Mouse (Mus musculus): ENCODE measurements at regions not wholly inside any gene's neighbourhood (a gene's known extent, or its start where the extent isn't known, plus 50 kb on each side); places are given as distances from the start of the nearest gene placed in this dataset.

- no peak for ATAC-seq (ENCODE audit: low FRiP score, low TSS enrichment)
- H3K9ac ChIP-seq (ENCODE audit: low read depth, low read length) = no peak overlapping the region
- H3K27me3 ChIP-seq (ENCODE audit: control insufficient read depth, insufficient read depth, low read length) = no peaks in the 10 kb centered on the region
- 51% methylated on average over 5 of the region's 5 CpGs for WGBS
- H3K4me1 ChIP-seq (ENCODE audit: control insufficient read depth, insufficient read depth, low read length) = no peaks in the 10 kb centered on the region
- H3K4me3 ChIP-seq (ENCODE audit: low read length) = no peak overlapping the region
- no peak overlapping the region for H3K4me2 ChIP-seq (replicated peaks; ENCODE audit: low read depth, low read length)
- no peaks in the 10 kb centered on the region for H3K36me3 ChIP-seq (ENCODE audit: control insufficient read depth, insufficient read depth, low read length)
- H3K9me3 ChIP-seq (ENCODE audit: control insufficient read depth, low read length) = no peaks in the 10 kb centered on the region
- no peak overlapping the region for H3K27ac ChIP-seq (ENCODE audit: low read depth, low read length)
These were observed 263.8 kb downstream of the Pik3r1 start for GRCm38 (mm10) chr13:101504241-101504640.

GRCm38 (mm10) chr13:101501845-101502284, 266.2 kb downstream of the Pik3r1 start:
- no peak overlapping the region for H3K9ac ChIP-seq (ENCODE audit: low read depth, low read length)
- H3K9me3 ChIP-seq (ENCODE audit: control insufficient read depth, low read length) = no peaks in the 10 kb centered on the region
- no peak overlapping the region for H3K27ac ChIP-seq (ENCODE audit: low read depth, low read length)
- H3K36me3 ChIP-seq (ENCODE audit: control insufficient read depth, insufficient read depth, low read length) = no peaks in the 10 kb centered on the region
- no peak overlapping the region for H3K4me3 ChIP-seq (ENCODE audit: low read length)
- H3K27me3 ChIP-seq (ENCODE audit: control insufficient read depth, insufficient read depth, low read length) = no peaks in the 10 kb centered on the region
- no peak overlapping the region for H3K4me2 ChIP-seq (replicated peaks; ENCODE audit: low read depth, low read length)
- WGBS = 66% methylated on average over 5 of the region's 5 CpGs
- H3K4me1 ChIP-seq (ENCODE audit: control insufficient read depth, insufficient read depth, low read length) = no peaks in the 10 kb centered on the region
- ATAC-seq (ENCODE audit: low FRiP score, low TSS enrichment) = no peak

- Histone ChIP-seq H3K9ac (ENCODE audit: low read depth, low read length) (no peak overlapping the region), H3K9me3 (ENCODE audit: control insufficient read depth, low read length) (no peaks in the 10 kb centered on the region), H3K4me2 (replicated peaks; ENCODE audit: low read depth, low read length) (no peak overlapping the region), H3K36me3 (ENCODE audit: control insufficient read depth, insufficient read depth, low read length) (no peaks in the 10 kb centered on the region), H3K27me3 (ENCODE audit: control insufficient read depth, insufficient read depth, low read length) (no peaks in the 10 kb centered on the region), H3K27ac (ENCODE audit: low read depth, low read length) (no peak overlapping the region), H3K4me1 (ENCODE audit: control insufficient read depth, insufficient read depth, low read length) (no peaks in the 10 kb centered on the region), H3K4me3 (ENCODE audit: low read length) (no peak overlapping the region)
- ATAC-seq (ENCODE audit: low FRiP score, low TSS enrichment) = no peak
- 93% methylated on average over 3 of the region's 3 CpGs for WGBS
These were observed 267.0 kb downstream of the Pik3r1 start for GRCm38 (mm10) chr13:101501061-101501460.

- H3K4me1 ChIP-seq (ENCODE audit: control insufficient read depth, insufficient read depth, low read length) = no peaks in the 10 kb centered on the region
- no peak overlapping the region for H3K4me3 ChIP-seq (ENCODE audit: low read length)
- H3K27me3 ChIP-seq (ENCODE audit: control insufficient read depth, insufficient read depth, low read length) = no peaks in the 10 kb centered on the region
- H3K9ac ChIP-seq (ENCODE audit: low read depth, low read length) = no peak overlapping the region
- no peaks in the 10 kb centered on the region for H3K9me3 ChIP-seq (ENCODE audit: control insufficient read depth, low read length)
- H3K4me2 ChIP-seq (replicated peaks; ENCODE audit: low read depth, low read length) = no peak overlapping the region
- WGBS = 65% methylated on average over 3 of the region's 3 CpGs
- H3K36me3 ChIP-seq (ENCODE audit: control insufficient read depth, insufficient read depth, low read length) = no peaks in the 10 kb centered on the region
- no peak overlapping the region for H3K27ac ChIP-seq (ENCODE audit: low read depth, low read length)
- ATAC-seq (ENCODE audit: low FRiP score, low TSS enrichment) = no peak
These were observed 276.2 kb downstream of the Pik3r1 start for GRCm38 (mm10) chr13:101491835-101492234.

DNA sequence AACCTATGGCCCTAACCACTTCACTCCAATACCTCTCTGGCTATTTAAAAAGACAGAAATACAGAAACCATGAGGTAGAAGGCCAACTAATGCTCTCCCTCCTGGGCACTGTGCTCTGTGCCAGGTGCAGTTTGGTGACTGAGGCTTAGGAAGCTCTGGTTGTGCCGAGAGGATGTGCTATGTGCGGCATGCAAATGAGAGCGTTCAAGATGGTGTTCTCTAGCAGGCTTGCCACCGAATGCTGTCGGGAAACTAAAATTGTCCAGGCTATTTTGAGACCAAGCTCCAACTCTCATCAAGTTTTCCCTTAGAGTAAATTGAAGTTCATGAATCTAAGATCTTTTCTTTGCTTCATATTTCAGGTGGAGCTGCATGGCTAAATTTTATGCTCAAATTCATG, 277.1 kb downstream of the Pik3r1 start:
- no peaks in the 10 kb centered on the region for H3K27me3 ChIP-seq (ENCODE audit: control insufficient read depth, insufficient read depth, low read length)
- 83% methylated on average over 5 of the region's 5 CpGs for WGBS
- ATAC-seq (ENCODE audit: low FRiP score, low TSS enrichment) = no peak
- no peak overlapping the region for H3K9ac ChIP-seq (ENCODE audit: low read depth, low read length)
- no peak overlapping the region for H3K4me2 ChIP-seq (replicated peaks; ENCODE audit: low read depth, low read length)
- no peak overlapping the region for H3K27ac ChIP-seq (ENCODE audit: low read depth, low read length)
- no peaks in the 10 kb centered on the region for H3K4me1 ChIP-seq (ENCODE audit: control insufficient read depth, insufficient read depth, low read length)
- no peak overlapping the region for H3K4me3 ChIP-seq (ENCODE audit: low read length)
- H3K9me3 ChIP-seq (ENCODE audit: control insufficient read depth, low read length) = no peaks in the 10 kb centered on the region
- no peaks in the 10 kb centered on the region for H3K36me3 ChIP-seq (ENCODE audit: control insufficient read depth, insufficient read depth, low read length)

- no peak overlapping the region for H3K4me3 ChIP-seq (ENCODE audit: low read length)
- H3K4me2 ChIP-seq (replicated peaks; ENCODE audit: low read depth, low read length) = no peak overlapping the region
- H3K27me3 ChIP-seq (ENCODE audit: control insufficient read depth, insufficient read depth, low read length) = no peaks in the 10 kb centered on the region
- no peaks in the 10 kb centered on the region for H3K36me3 ChIP-seq (ENCODE audit: control insufficient read depth, insufficient read depth, low read length)
- no peak for ATAC-seq (ENCODE audit: low FRiP score, low TSS enrichment)
- no peak overlapping the region for H3K9ac ChIP-seq (ENCODE audit: low read depth, low read length)
- H3K4me1 ChIP-seq (ENCODE audit: control insufficient read depth, insufficient read depth, low read length) = no peaks in the 10 kb centered on the region
- WGBS = 85% methylated on average over 2 of the region's 2 CpGs
- no peaks in the 10 kb centered on the region for H3K9me3 ChIP-seq (ENCODE audit: control insufficient read depth, low read length)
- H3K27ac ChIP-seq (ENCODE audit: low read depth, low read length) = no peak overlapping the region
These were observed 280.4 kb downstream of the Pik3r1 start for GRCm38 (mm10) chr13:101487621-101488020.

DNA sequence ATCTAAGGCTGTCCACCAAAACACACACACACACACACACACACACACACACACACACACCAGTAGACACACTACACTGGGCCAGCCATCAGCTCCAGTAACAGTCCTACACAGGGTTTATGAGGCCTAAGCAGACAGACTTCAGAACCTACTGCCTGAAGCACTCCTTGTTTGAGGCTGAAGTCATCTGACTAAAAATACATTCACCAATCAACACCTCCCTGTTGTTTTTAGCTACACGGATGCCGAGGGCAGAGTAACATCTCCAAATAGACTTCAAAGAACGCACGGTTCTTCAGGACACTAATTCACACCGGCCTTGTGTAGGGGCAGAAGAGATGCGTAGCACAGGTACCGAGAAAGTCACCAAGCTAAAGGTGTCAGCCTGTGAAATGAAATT, 282.2 kb downstream of the Pik3r1 start:
- ATAC-seq (ENCODE audit: low FRiP score, low TSS enrichment) = no peak
- Histone ChIP-seq H3K27ac (ENCODE audit: low read depth, low read length) (no peak overlapping the region), H3K27me3 (ENCODE audit: control insufficient read depth, insufficient read depth, low read length) (no peaks in the 10 kb centered on the region), H3K4me3 (ENCODE audit: low read length) (no peak overlapping the region), H3K9me3 (ENCODE audit: control insufficient read depth, low read length) (no peaks in the 10 kb centered on the region), H3K4me2 (replicated peaks; ENCODE audit: low read depth, low read length) (no peak overlapping the region), H3K9ac (ENCODE audit: low read depth, low read length) (no peak overlapping the region), H3K4me1 (ENCODE audit: control insufficient read depth, insufficient read depth, low read length) (no peaks in the 10 kb centered on the region), H3K36me3 (ENCODE audit: control insufficient read depth, insufficient read depth, low read length) (no peaks in the 10 kb centered on the region)
- WGBS = 42% methylated on average over 7 of the region's 7 CpGs

GRCm38 (mm10) chr13:101483816-101484215, 284.2 kb downstream of the Pik3r1 start:
- Histone ChIP-seq H3K4me3 (ENCODE audit: low read length) (no peak overlapping the region), H3K27me3 (ENCODE audit: control insufficient read depth, insufficient read depth, low read length) (no peaks in the 10 kb centered on the region), H3K9ac (ENCODE audit: low read depth, low read length) (no peak overlapping the region), H3K36me3 (ENCODE audit: control insufficient read depth, insufficient read depth, low read length) (no peaks in the 10 kb centered on the region), H3K4me2 (replicated peaks; ENCODE audit: low read depth, low read length) (no peak overlapping the region), H3K4me1 (ENCODE audit: control insufficient read depth, insufficient read depth, low read length) (no peaks in the 10 kb centered on the region), H3K27ac (ENCODE audit: low read depth, low read length) (no peak overlapping the region), H3K9me3 (ENCODE audit: control insufficient read depth, low read length) (no peaks in the 10 kb centered on the region)
- 69% methylated on average over 3 of the region's 3 CpGs for WGBS
- ATAC-seq (ENCODE audit: low FRiP score, low TSS enrichment) = no peak

- 59% methylated on average over 6 of the region's 6 CpGs for WGBS
- Histone ChIP-seq H3K36me3 (ENCODE audit: control insufficient read depth, insufficient read depth, low read length) (no peaks in the 10 kb centered on the region), H3K9me3 (ENCODE audit: control insufficient read depth, low read length) (no peaks in the 10 kb centered on the region), H3K27me3 (ENCODE audit: control insufficient read depth, insufficient read depth, low read length) (no peaks in the 10 kb centered on the region), H3K4me3 (ENCODE audit: low read length) (no peak overlapping the region), H3K4me2 (replicated peaks; ENCODE audit: low read depth, low read length) (no peak overlapping the region), H3K9ac (ENCODE audit: low read depth, low read length) (no peak overlapping the region), H3K4me1 (ENCODE audit: control insufficient read depth, insufficient read depth, low read length) (no peaks in the 10 kb centered on the region), H3K27ac (ENCODE audit: low read depth, low read length) (no peak overlapping the region)
- ATAC-seq (ENCODE audit: low FRiP score, low TSS enrichment) = peak; percentile 71
These were observed 286.3 kb downstream of the Pik3r1 start for GRCm38 (mm10) chr13:101481551-101482184.
